Mouse (Mus musculus): ENCODE measurements at regions not wholly inside any gene's neighbourhood (a gene's known extent, or its start where the extent isn't known, plus 50 kb on each side); places are given as distances from the start of the nearest gene placed in this dataset.

DNA sequence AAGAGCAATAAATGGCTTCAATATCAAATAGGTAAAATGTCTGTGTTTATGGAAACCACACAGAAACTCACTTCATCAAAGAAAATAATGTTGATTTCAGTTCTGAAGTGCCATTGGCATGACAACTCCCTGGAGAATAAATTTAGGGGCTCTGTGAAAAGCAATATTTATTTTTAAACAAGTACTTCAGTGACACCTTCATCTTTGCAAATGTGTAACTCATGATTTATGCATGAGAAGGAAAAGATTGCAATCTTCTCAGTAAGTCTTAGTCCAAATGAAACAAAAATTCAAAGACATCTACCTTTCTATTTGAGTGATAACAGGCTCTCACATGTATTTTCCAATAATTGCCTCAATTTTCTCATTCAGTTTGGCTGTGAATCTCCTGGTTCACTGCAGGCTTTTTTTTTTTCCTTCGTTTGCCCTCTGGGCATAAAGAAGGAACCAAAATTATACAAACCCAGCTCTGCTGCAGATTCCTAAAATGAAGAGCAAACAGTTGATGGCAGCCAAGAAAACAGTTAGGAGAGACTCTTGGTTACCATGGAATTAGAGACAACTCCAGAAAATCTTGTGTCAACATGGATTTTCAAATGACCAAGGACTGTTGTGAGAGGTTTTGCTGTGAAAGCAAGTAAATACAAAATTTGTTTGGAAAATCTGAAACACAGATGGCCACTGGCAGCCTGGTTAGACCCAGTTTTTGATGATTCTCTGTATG, 230.3 kb upstream of the Ctso start:
- no peak overlapping the region for H3K9ac ChIP-seq (replicated peaks; ENCODE audit: low read depth, low read length)
- no peaks in the 10 kb centered on the region for H3K36me3 ChIP-seq (ENCODE audit: control insufficient read depth, insufficient read depth)
- H3K4me2 ChIP-seq (ENCODE audit: low read length): no peak overlapping the region
- no peaks in the 10 kb centered on the region for H3K27me3 ChIP-seq (replicated peaks; ENCODE audit: control insufficient read depth, insufficient read depth, low read length)
- H3K9me3 ChIP-seq (ENCODE audit: control insufficient read depth, low read length): no peaks in the 10 kb centered on the region
- peaks cover 3% of the 10 kb centered on the region; the same call in 1 of the 2 replicates for H3K4me1 ChIP-seq (replicated peaks; ENCODE audit: control insufficient read depth, insufficient read depth, low read length)
- H3K27ac ChIP-seq (ENCODE audit: low read length): no peak overlapping the region
- peak; percentile 31; the same call in 1 of the 2 replicates for ATAC-seq
- 28% methylated on average over 1 of the region's 1 CpGs for WGBS
- H3K4me3 ChIP-seq (replicated peaks; ENCODE audit: low read length): no peak overlapping the region

DNA sequence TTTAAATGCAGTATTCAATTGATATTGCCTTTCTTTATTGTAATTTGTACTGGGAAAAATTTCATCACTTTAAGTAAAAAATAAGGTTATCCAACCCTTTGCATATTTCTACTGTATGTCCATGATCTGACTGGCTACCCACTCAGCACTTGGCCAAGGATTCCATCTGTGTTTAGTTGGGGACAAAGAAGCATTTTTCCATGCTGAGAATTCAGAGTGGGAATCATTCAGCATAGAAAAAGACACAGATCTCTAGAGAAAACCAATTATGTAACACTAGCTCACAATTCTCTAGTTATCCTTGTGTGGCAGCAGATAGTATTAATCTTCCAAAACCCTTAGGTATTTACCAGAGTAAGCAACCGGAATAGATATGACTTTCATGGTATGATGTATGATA, 213.5 kb upstream of the Ctso start:
- no peaks in the 10 kb centered on the region for H3K36me3 ChIP-seq (ENCODE audit: control insufficient read depth, insufficient read depth)
- H3K4me3 ChIP-seq (replicated peaks; ENCODE audit: low read length): no peak overlapping the region
- H3K9me3 ChIP-seq (ENCODE audit: control insufficient read depth, low read length): no peaks in the 10 kb centered on the region
- no peak overlapping the region for H3K9ac ChIP-seq (replicated peaks; ENCODE audit: low read depth, low read length)
- no peaks in the 10 kb centered on the region for H3K27me3 ChIP-seq (replicated peaks; ENCODE audit: control insufficient read depth, insufficient read depth, low read length)
- ATAC-seq: no peak
- H3K4me1 ChIP-seq (replicated peaks; ENCODE audit: control insufficient read depth, insufficient read depth, low read length): no peaks in the 10 kb centered on the region
- no peak overlapping the region for H3K27ac ChIP-seq (ENCODE audit: low read length)
- WGBS: 90% methylated on average over 1 of the region's 1 CpGs
- no peak overlapping the region for H3K4me2 ChIP-seq (ENCODE audit: low read length)

DNA sequence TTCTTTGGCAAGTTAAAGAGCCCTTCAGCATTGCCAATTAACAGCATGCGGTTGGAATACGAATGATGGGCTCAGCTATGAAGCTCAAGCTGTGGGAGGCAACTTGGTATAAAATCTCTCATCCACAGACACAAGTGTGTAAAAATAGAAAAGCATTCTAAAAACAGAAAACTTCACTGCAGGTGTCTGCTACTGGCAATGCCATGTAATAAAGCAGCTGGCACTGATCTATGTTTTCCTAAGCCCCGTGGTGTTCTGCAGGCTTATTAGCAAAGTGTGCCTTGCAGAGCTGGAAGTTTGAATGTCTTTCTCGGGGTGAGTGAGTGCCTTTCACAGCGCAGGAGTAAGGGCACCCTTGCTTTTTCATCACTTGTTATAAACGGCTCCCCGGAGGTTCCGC, 196.9 kb upstream of the Ctso start:
- Histone ChIP-seq H3K36me3 (ENCODE audit: control insufficient read depth, insufficient read depth) (no peaks in the 10 kb centered on the region), H3K27me3 (replicated peaks; ENCODE audit: control insufficient read depth, insufficient read depth, low read length) (no peaks in the 10 kb centered on the region), H3K9ac (replicated peaks; ENCODE audit: low read depth, low read length) (no peak overlapping the region), H3K4me1 (replicated peaks; ENCODE audit: control insufficient read depth, insufficient read depth, low read length) (peaks cover 3% of the 10 kb centered on the region; the same call in 1 of the 2 replicates), H3K4me2 (ENCODE audit: low read length) (no peak overlapping the region), H3K9me3 (ENCODE audit: control insufficient read depth, low read length) (no peaks in the 10 kb centered on the region), H3K4me3 (replicated peaks; ENCODE audit: low read length) (no peak overlapping the region), H3K27ac (ENCODE audit: low read length) (no peak overlapping the region)
- peak; percentile 88 for ATAC-seq
- WGBS: 48% methylated on average over 8 of the region's 8 CpGs

DNA sequence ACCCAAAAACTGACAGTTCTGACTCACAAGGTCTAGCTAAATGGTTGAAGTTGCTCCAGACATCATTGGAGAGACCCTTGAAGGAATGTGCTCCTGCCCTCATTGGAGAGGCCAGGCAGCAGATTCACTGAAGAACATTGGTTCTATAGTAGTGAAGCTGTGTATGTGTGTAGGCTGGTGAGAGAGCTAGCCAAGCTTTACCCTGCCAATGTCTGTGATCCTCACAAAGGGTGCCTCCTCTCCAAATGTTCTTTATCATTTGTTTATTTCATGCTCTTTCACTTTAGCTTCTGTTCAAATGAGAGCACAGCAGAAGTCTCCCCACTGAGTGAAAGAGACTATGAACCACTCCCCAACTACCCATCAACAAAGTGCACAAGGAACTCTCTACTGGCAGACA, 195.6 kb upstream of the Ctso start:
- Histone ChIP-seq H3K27me3 (replicated peaks; ENCODE audit: control insufficient read depth, insufficient read depth, low read length) (no peaks in the 10 kb centered on the region), H3K9me3 (ENCODE audit: control insufficient read depth, low read length) (no peaks in the 10 kb centered on the region), H3K4me1 (replicated peaks; ENCODE audit: control insufficient read depth, insufficient read depth, low read length) (peaks cover 3% of the 10 kb centered on the region; the same call in 1 of the 2 replicates), H3K4me2 (ENCODE audit: low read length) (no peak overlapping the region), H3K36me3 (ENCODE audit: control insufficient read depth, insufficient read depth) (no peaks in the 10 kb centered on the region), H3K27ac (ENCODE audit: low read length) (no peak overlapping the region), H3K9ac (replicated peaks; ENCODE audit: low read depth, low read length) (no peak overlapping the region), H3K4me3 (replicated peaks; ENCODE audit: low read length) (no peak overlapping the region)
- ATAC-seq: peak; percentile 13; the same call in 1 of the 2 replicates

DNA sequence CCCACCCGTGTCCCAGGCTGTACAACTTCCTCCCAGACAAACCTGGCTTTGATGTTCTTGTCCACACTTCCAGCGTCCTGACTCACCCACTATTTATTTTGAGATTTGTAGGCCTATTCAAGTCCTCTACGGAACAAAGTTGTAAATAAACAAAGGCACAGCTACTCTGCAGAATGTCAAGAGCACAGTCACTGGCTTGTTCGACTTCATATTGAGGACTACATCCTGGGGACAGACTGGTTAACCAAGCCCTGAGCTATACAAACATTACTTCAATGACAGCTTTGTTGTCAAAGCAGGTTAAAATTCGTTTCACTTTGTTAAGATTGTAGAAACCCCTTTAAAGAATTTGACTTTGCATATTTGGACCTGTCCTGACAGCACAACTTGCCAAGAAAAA, 190.3 kb upstream of the Ctso start:
- WGBS: 58% methylated on average over 5 of the region's 5 CpGs
- ATAC-seq: no peak
- H3K9ac ChIP-seq (replicated peaks; ENCODE audit: low read depth, low read length): no peak overlapping the region
- H3K36me3 ChIP-seq (ENCODE audit: control insufficient read depth, insufficient read depth): no peaks in the 10 kb centered on the region
- no peak overlapping the region for H3K4me3 ChIP-seq (replicated peaks; ENCODE audit: low read length)
- H3K9me3 ChIP-seq (ENCODE audit: control insufficient read depth, low read length): no peaks in the 10 kb centered on the region
- H3K27ac ChIP-seq (ENCODE audit: low read length): no peak overlapping the region
- no peaks in the 10 kb centered on the region for H3K4me1 ChIP-seq (replicated peaks; ENCODE audit: control insufficient read depth, insufficient read depth, low read length)
- no peak overlapping the region for H3K4me2 ChIP-seq (ENCODE audit: low read length)
- H3K27me3 ChIP-seq (replicated peaks; ENCODE audit: control insufficient read depth, insufficient read depth, low read length): no peaks in the 10 kb centered on the region

DNA sequence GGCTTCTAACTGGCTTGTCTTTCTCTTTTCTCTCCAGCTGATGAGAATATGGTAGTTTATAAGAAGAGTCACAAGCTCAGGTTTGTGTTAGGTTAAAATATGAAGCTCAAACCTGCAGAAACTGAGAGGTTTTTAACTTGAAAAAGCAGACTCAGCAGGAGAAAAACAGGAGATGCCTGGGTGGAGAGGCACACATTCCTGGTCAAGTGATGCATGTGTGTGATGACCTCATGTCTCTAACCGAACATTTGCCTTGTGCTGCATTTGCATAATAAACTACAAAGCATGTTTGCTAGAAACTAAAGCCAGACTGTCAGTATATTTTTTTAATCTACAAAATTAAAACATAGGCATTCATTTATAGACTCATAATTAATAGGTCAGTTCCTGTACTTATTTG, 182.2 kb upstream of the Ctso start:
- Histone ChIP-seq H3K27ac (ENCODE audit: low read length) (no peak overlapping the region), H3K4me1 (replicated peaks; ENCODE audit: control insufficient read depth, insufficient read depth, low read length) (no peaks in the 10 kb centered on the region), H3K9ac (replicated peaks; ENCODE audit: low read depth, low read length) (no peak overlapping the region), H3K9me3 (ENCODE audit: control insufficient read depth, low read length) (no peaks in the 10 kb centered on the region), H3K4me2 (ENCODE audit: low read length) (no peak overlapping the region), H3K27me3 (replicated peaks; ENCODE audit: control insufficient read depth, insufficient read depth, low read length) (no peaks in the 10 kb centered on the region), H3K4me3 (replicated peaks; ENCODE audit: low read length) (no peak overlapping the region), H3K36me3 (ENCODE audit: control insufficient read depth, insufficient read depth) (no peaks in the 10 kb centered on the region)
- ATAC-seq: no peak
- WGBS: 47% methylated on average over 1 of the region's 1 CpGs

DNA sequence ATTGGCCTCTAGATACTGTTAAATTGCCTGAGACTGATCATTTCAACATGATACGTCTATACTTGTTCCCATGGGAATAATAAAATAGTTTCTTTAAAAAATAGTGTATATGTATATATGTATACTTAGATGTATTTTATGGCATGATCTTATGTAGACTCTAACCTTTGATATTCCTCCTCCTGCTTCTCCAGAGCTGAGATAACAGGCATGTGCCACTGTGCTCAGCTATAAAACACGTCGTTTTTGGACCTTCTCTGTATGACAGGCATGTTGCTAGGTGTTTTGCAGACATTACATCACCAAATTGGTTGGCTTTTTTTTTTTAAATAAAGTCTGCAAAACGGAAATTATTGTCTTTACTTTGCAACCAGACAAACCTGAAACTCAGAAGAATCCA, 179.4 kb upstream of the Ctso start:
- 79% methylated on average over 4 of the region's 4 CpGs for WGBS
- ATAC-seq: no peak
- no peak overlapping the region for H3K27ac ChIP-seq (ENCODE audit: low read length)

DNA sequence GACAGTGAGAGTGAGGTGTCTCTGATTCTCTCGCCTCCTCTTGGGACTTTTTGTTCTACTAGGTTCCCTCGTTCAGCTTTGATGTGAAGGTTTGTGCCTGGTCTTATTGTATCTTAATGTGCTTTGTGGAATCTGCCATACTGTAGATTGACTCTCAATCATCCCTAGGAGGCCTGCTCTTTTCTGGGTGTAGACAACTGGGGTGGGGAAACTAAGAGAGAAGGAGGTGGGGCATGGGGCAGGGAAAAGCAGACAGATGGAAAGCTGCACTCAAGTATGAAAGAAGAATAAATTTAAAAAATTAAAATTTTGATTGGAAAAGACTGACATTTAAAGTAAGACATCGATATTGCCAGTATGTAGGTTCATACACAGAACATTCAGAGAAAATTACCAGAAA, 172.0 kb upstream of the Ctso start:
- WGBS: 68% methylated on average over 3 of the region's 3 CpGs
- H3K4me1 ChIP-seq (replicated peaks; ENCODE audit: control insufficient read depth, insufficient read depth, low read length): no peaks in the 10 kb centered on the region; the same call in 1 of the 2 replicates

More for the DNA sequence above, 179.4 kb upstream of the Ctso start:
- Histone ChIP-seq H3K9ac (replicated peaks; ENCODE audit: low read depth, low read length) (no peak overlapping the region), H3K36me3 (ENCODE audit: control insufficient read depth, insufficient read depth) (no peaks in the 10 kb centered on the region), H3K4me2 (ENCODE audit: low read length) (no peak overlapping the region), H3K4me1 (replicated peaks; ENCODE audit: control insufficient read depth, insufficient read depth, low read length) (no peaks in the 10 kb centered on the region), H3K27me3 (replicated peaks; ENCODE audit: control insufficient read depth, insufficient read depth, low read length) (no peaks in the 10 kb centered on the region), H3K9me3 (ENCODE audit: control insufficient read depth, low read length) (no peaks in the 10 kb centered on the region), H3K4me3 (replicated peaks; ENCODE audit: low read length) (no peak overlapping the region)

DNA sequence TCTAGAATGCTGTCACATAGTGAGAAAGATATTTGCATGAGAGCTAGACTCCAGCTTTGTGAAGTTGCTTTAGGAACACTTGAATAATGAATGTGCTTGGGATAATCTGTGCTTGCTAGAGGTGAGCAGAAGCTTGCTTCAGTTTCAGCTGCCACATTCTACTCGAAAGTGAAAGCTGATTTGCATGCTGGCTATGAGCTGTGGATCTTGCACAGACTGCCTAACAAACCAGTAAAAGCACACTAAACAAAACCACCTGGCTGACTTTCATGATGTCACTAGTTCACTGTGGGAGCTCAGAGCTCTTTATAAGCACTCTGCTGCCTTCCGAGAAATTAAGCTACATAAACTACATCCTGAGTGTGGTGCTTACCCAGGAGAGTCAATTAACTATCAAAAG, 171.5 kb upstream of the Ctso start:
- H3K4me1 ChIP-seq (replicated peaks; ENCODE audit: control insufficient read depth, insufficient read depth, low read length): no peaks in the 10 kb centered on the region; the same call in 1 of the 2 replicates
- H3K9me3 ChIP-seq (ENCODE audit: control insufficient read depth, low read length): no peaks in the 10 kb centered on the region
- no peak overlapping the region for H3K9ac ChIP-seq (replicated peaks; ENCODE audit: low read depth, low read length)
- ATAC-seq: peak; percentile 95
- WGBS: 23% methylated on average over 2 of the region's 2 CpGs
- H3K4me2 ChIP-seq (ENCODE audit: low read length): 0 out of 2 replicates have a peak overlapping the region, but pooled peaks have one; percentile 13
- no peak overlapping the region for H3K4me3 ChIP-seq (replicated peaks; ENCODE audit: low read length)
- no peaks in the 10 kb centered on the region for H3K27me3 ChIP-seq (replicated peaks; ENCODE audit: control insufficient read depth, insufficient read depth, low read length)
- peak overlapping the region; percentile 37; the same call in 1 of the 2 replicates for H3K27ac ChIP-seq (ENCODE audit: low read length)
- no peaks in the 10 kb centered on the region for H3K36me3 ChIP-seq (ENCODE audit: control insufficient read depth, insufficient read depth)

More for the DNA sequence above, 172.0 kb upstream of the Ctso start:
- H3K9me3 ChIP-seq (ENCODE audit: control insufficient read depth, low read length): no peaks in the 10 kb centered on the region
- H3K36me3 ChIP-seq (ENCODE audit: control insufficient read depth, insufficient read depth): no peaks in the 10 kb centered on the region
- peak; percentile 71 for ATAC-seq
- no peak overlapping the region for H3K9ac ChIP-seq (replicated peaks; ENCODE audit: low read depth, low read length)
- H3K4me3 ChIP-seq (replicated peaks; ENCODE audit: low read length): no peak overlapping the region
- H3K27ac ChIP-seq (ENCODE audit: low read length): peak overlapping the region; percentile 38
- no peaks in the 10 kb centered on the region for H3K27me3 ChIP-seq (replicated peaks; ENCODE audit: control insufficient read depth, insufficient read depth, low read length)
- no peak overlapping the region for H3K4me2 ChIP-seq (ENCODE audit: low read length)

Data from forebrain, embryonic 16.5 days (tissue).